Mouse (Mus musculus) megakaryocyte, embryonic 14.5 days (primary cell): ENCODE measurements at regions not wholly inside any gene's neighbourhood (a gene's known extent, or its start where the extent isn't known, plus 50 kb on each side); places are given as distances from the start of the nearest gene placed in this dataset.

Source experiments
- FLI1 ChIP-seq: IDR thresholded peaks from 2 replicates; pipeline ENCODE4 v1.6.1; 2012; ENCODE audit warnings: low read length, inconsistent platforms, mixed read lengths
- GATA1 ChIP-seq: IDR thresholded peaks from 3 replicates; pipeline ENCODE4 v1.6.1; 2012; ENCODE audit warnings: mixed read lengths, low read length, inconsistent platforms, borderline replicate concordance

- TF ChIP-seq FLI1 (no peak), GATA1 (no peak)
These were observed 60.8 kb upstream of the Spred2 start for GRCm38 (mm10) chr11:19863327-19863726.
